Mouse (Mus musculus): ENCODE measurements around the gene 6030445D17Rik. TPM values are rescaled to one million over a fixed set of nuclear protein-coding genes. Genes with fewer than 3 reads are reported as not detected.

Gene 6030445D17Rik
- polyA plus RNA-seq, 1 experiment: 0.46 TPM

DNA sequence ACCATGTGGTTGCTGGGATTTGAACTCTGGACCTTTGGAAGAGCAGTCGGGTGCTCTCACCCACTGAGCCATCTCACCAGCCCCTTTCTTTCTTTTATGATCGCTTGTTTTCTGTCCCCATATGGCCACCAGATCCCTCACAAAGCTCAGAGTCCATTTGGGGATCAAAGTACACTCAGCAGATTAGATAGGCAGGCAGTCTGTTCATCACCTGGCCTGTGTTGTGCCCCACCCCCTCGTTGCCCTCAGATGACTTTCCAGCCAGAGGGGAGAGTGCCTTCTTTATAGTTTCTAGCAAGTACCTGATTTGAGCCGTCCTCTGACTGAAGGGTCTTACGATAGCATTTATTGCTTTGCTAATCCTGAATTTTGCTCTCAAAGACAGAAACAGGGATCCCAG is 9.3 kb upstream of the 6030445D17Rik start:
- Histone ChIP-seq H3K9me3 (replicated peaks; ENCODE audit: control insufficient read depth, insufficient read depth, low read length, poor library complexity, severe bottlenecking) (no peaks in the 10 kb centered on the region), H3K4me3 (ENCODE audit: low read depth, low read length) (no peak overlapping the region), H3K27ac (ENCODE audit: insufficient read depth, low read length) (no peak overlapping the region), H3K27me3 (ENCODE audit: control insufficient read depth, insufficient read depth, low read length, poor library complexity, severe bottlenecking) (no peaks in the 10 kb centered on the region), H3K36me3 (ENCODE audit: control insufficient read depth, insufficient read depth, low read length, poor library complexity, severe bottlenecking) (no peaks in the 10 kb centered on the region), H3K4me1 (ENCODE audit: control insufficient read depth, insufficient read depth, low read length) (no peaks in the 10 kb centered on the region), H3K9ac (ENCODE audit: low read depth, poor library complexity, severe bottlenecking) (no peak overlapping the region)
- TF ChIP-seq POLR2A (IDR thresholded peaks at IDR 0.05; ENCODE audit: insufficient read depth, low read length): no peak
- no peak for TF ChIP-seq CTCF (IDR thresholded peaks at IDR 0.05; ENCODE audit: low read depth, low read length)
- no peak for TF ChIP-seq EP300 (IDR thresholded peaks at IDR 0.05; ENCODE audit: insufficient read depth, low read depth, low read length)

DNA sequence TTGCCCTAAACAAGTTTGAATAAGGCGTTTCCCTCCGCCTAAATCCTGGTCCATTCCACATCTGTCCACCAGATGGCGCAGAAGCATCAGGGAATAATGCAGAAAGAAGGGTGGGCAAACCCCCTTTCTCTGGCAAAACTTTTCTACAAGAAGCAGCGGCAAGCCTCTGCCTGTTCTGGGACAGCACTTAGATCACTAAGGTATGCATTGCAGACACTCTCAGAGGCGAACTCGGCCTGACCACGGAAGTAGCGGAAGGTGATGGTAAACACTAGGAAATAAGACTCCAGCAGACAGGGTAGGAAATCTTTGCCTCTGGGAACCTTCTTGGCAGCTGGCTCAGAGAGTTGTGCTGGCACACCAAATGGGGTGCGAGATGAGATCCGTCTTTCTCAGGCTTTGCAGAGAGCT is 7.2 kb upstream of the 6030445D17Rik start:
- H3K27me3 ChIP-seq (ENCODE audit: control insufficient read depth, insufficient read depth, low read length, poor library complexity, severe bottlenecking): no peaks in the 10 kb centered on the region
- peak overlapping the region; percentile 40 for H3K4me3 ChIP-seq (ENCODE audit: low read depth, low read length)
- no peak overlapping the region for H3K27ac ChIP-seq (ENCODE audit: insufficient read depth, low read length)
- no peaks in the 10 kb centered on the region for H3K36me3 ChIP-seq (ENCODE audit: control insufficient read depth, insufficient read depth, low read length, poor library complexity, severe bottlenecking)
- H3K9me3 ChIP-seq (replicated peaks; ENCODE audit: control insufficient read depth, insufficient read depth, low read length, poor library complexity, severe bottlenecking): no peaks in the 10 kb centered on the region
- TF ChIP-seq EP300 (IDR thresholded peaks at IDR 0.05; ENCODE audit: insufficient read depth, low read depth, low read length) (no peak), CTCF (IDR thresholded peaks at IDR 0.05; ENCODE audit: low read depth, low read length) (peak; percentile 69), POLR2A (IDR thresholded peaks at IDR 0.05; ENCODE audit: insufficient read depth, low read length) (no peak)
- peak overlapping the region; percentile 20; the same call in 1 of the 2 replicates for H3K9ac ChIP-seq (ENCODE audit: low read depth, poor library complexity, severe bottlenecking)
- H3K4me1 ChIP-seq (ENCODE audit: control insufficient read depth, insufficient read depth, low read length): peaks cover 2% of the 10 kb centered on the region

DNA sequence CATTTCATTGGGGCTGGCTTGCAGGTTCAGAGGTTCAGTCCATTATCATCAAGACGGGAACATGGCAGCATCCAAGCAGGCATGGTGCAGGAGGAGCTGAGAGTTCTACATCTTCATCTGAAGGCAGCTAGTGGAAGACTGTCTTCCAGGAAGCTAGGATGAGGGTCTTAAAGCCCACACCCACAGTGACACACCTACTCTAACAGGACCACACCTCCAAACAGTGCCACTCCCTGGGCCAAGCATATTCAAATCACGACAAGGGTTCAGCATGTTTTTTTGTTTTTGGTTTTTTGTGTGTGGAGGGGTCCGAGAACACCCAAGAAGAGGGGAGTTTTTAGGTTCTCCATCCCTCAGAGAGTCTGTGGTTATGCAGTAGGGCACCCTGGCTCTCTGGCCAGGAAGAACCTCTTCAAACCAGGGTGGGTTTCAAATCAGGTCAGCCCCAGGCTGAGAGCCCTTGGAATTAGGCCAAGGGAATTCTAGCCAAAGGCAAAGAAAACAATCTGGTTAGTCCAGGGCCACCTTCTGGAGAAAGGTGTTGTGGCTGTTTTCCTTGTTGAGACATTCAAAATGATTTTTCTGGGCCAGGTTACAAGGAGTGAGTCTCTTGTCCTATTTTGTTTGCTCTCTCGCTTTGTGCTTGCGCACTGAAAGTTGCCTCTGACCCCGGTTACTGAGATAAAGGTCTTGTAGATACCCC is 5.4 kb upstream of the 6030445D17Rik start:
- no peaks in the 10 kb centered on the region for H3K27me3 ChIP-seq (ENCODE audit: control insufficient read depth, insufficient read depth, low read length, poor library complexity, severe bottlenecking)
- H3K4me3 ChIP-seq (ENCODE audit: low read depth, low read length): no peak overlapping the region
- TF ChIP-seq CTCF (IDR thresholded peaks at IDR 0.05; ENCODE audit: low read depth, low read length): no peak
- peaks cover 2% of the 10 kb centered on the region for H3K4me1 ChIP-seq (ENCODE audit: control insufficient read depth, insufficient read depth, low read length)
- no peak overlapping the region for H3K9ac ChIP-seq (ENCODE audit: low read depth, poor library complexity, severe bottlenecking)
- H3K27ac ChIP-seq (ENCODE audit: insufficient read depth, low read length): peak overlapping the region; percentile 34; the same call in 1 of the 2 replicates
- H3K36me3 ChIP-seq (ENCODE audit: control insufficient read depth, insufficient read depth, low read length, poor library complexity, severe bottlenecking): no peaks in the 10 kb centered on the region
- H3K9me3 ChIP-seq (replicated peaks; ENCODE audit: control insufficient read depth, insufficient read depth, low read length, poor library complexity, severe bottlenecking): no peaks in the 10 kb centered on the region

- no peaks in the 10 kb centered on the region for H3K36me3 ChIP-seq (ENCODE audit: control insufficient read depth, insufficient read depth, low read length, poor library complexity, severe bottlenecking)
- H3K4me1 ChIP-seq (ENCODE audit: control insufficient read depth, insufficient read depth, low read length): peaks cover 2% of the 10 kb centered on the region
- H3K4me3 ChIP-seq (ENCODE audit: low read depth, low read length): no peak overlapping the region
- no peak overlapping the region for H3K9ac ChIP-seq (ENCODE audit: low read depth, poor library complexity, severe bottlenecking)
- H3K27ac ChIP-seq (ENCODE audit: insufficient read depth, low read length): no peak overlapping the region
- no peaks in the 10 kb centered on the region for H3K9me3 ChIP-seq (replicated peaks; ENCODE audit: control insufficient read depth, insufficient read depth, low read length, poor library complexity, severe bottlenecking)
- no peak for TF ChIP-seq CTCF (IDR thresholded peaks at IDR 0.05; ENCODE audit: low read depth, low read length)
- no peak for TF ChIP-seq POLR2A (IDR thresholded peaks at IDR 0.05; ENCODE audit: insufficient read depth, low read length)
- no peak for TF ChIP-seq EP300 (IDR thresholded peaks at IDR 0.05; ENCODE audit: insufficient read depth, low read depth, low read length)
- no peaks in the 10 kb centered on the region for H3K27me3 ChIP-seq (ENCODE audit: control insufficient read depth, insufficient read depth, low read length, poor library complexity, severe bottlenecking)
Observed at GRCm38 (mm10) chr4:136458276-136458675, 3.8 kb upstream of the 6030445D17Rik start.

GRCm38 (mm10) chr4:136459210-136459609 is 2.8 kb upstream of the 6030445D17Rik start:
- no peak overlapping the region for H3K4me3 ChIP-seq (ENCODE audit: low read depth, low read length)
- no peak for TF ChIP-seq EP300 (IDR thresholded peaks at IDR 0.05; ENCODE audit: insufficient read depth, low read depth, low read length)
- TF ChIP-seq POLR2A (IDR thresholded peaks at IDR 0.05; ENCODE audit: insufficient read depth, low read length): no peak
- TF ChIP-seq CTCF (IDR thresholded peaks at IDR 0.05; ENCODE audit: low read depth, low read length): no peak
- H3K9ac ChIP-seq (ENCODE audit: low read depth, poor library complexity, severe bottlenecking): no peak overlapping the region
- H3K36me3 ChIP-seq (ENCODE audit: control insufficient read depth, insufficient read depth, low read length, poor library complexity, severe bottlenecking): no peaks in the 10 kb centered on the region
- H3K4me1 ChIP-seq (ENCODE audit: control insufficient read depth, insufficient read depth, low read length): peaks cover 4% of the 10 kb centered on the region
- H3K9me3 ChIP-seq (replicated peaks; ENCODE audit: control insufficient read depth, insufficient read depth, low read length, poor library complexity, severe bottlenecking): no peaks in the 10 kb centered on the region
- H3K27ac ChIP-seq (ENCODE audit: insufficient read depth, low read length): no peak overlapping the region
- H3K27me3 ChIP-seq (ENCODE audit: control insufficient read depth, insufficient read depth, low read length, poor library complexity, severe bottlenecking): no peaks in the 10 kb centered on the region

DNA sequence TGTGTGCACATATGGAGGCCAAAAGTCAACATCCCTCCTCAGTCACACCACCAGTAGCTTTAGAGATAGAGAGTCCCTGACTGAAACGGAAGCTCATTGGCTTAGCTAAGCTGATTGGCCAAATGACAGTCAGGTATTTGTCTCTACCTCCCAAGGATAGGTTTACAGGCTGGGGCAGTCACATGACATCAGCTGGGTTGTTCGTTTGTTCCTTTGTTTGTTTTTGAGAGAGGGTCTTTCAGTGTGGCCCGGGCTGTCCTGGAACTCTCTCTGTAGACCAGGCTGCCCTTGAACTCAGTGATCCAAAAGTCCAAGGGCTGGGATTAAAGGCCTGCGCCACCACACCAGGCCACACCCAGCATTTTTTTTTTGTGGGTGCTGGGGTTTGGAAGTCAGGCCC is 844 bp upstream of the 6030445D17Rik start:
- Histone ChIP-seq H3K9ac (ENCODE audit: low read depth, poor library complexity, severe bottlenecking) (peak overlapping the region; percentile 80), H3K36me3 (ENCODE audit: control insufficient read depth, insufficient read depth, low read length, poor library complexity, severe bottlenecking) (no peaks in the 10 kb centered on the region), H3K9me3 (replicated peaks; ENCODE audit: control insufficient read depth, insufficient read depth, low read length, poor library complexity, severe bottlenecking) (no peaks in the 10 kb centered on the region), H3K27me3 (ENCODE audit: control insufficient read depth, insufficient read depth, low read length, poor library complexity, severe bottlenecking) (no peaks in the 10 kb centered on the region), H3K27ac (ENCODE audit: insufficient read depth, low read length) (peak overlapping the region; percentile 90), H3K4me1 (ENCODE audit: control insufficient read depth, insufficient read depth, low read length) (peaks cover 4% of the 10 kb centered on the region), H3K4me3 (ENCODE audit: low read depth, low read length) (0 out of 2 replicates have a peak overlapping the region, but pooled peaks have one; percentile 18)
- TF ChIP-seq EP300 (IDR thresholded peaks at IDR 0.05; ENCODE audit: insufficient read depth, low read depth, low read length): peak; percentile 37; the same call in 1 of the 2 replicates
- no peak for TF ChIP-seq POLR2A (IDR thresholded peaks at IDR 0.05; ENCODE audit: insufficient read depth, low read length)
